Mouse (Mus musculus) brown adipose tissue, adult 24 weeks (tissue): Measurements from ENCODE around the gene Clec4b2. TPM values are rescaled to one million over a fixed set of nuclear protein-coding genes. Genes with fewer than 3 reads are reported as not detected.
"Not testable (repeated sequence)": the region's sequence is repeated elsewhere in the genome, so short reads cannot be mapped to it uniquely, and the experiment has no call there.

ENCODE experiments used
- H3K27ac ChIP-seq: fragments of 200-500 bp; replicated peaks from 2 replicates; pipeline ENCODE4 v1.5.1; 2012; ENCODE audit warnings: low read depth, mild to moderate bottlenecking, low read length
- H3K4me1 ChIP-seq: fragments of 200-500 bp; 2 replicates; pipeline ENCODE4 v1.6.1; 2012; ENCODE audit warnings: low read length, mixed read lengths; ENCODE audit not compliant: control insufficient read depth, insufficient read depth, insufficient read length
- H3K4me3 ChIP-seq: fragments of 200-500 bp; 2 replicates; pipeline ENCODE4 v1.5.1; 2012; ENCODE audit warnings: low read depth, mild to moderate bottlenecking, low read length, moderate library complexity; ENCODE audit not compliant: insufficient read depth
- polyA plus RNA-seq: library from polyadenylated mRNA; stranded (reverse); fragments of >200 nt; gene quantifications from 2 replicates; pipeline ENCODE4 v1.2.4, GENCODE M21; 2012; ENCODE audit not compliant: missing spikeins, insufficient read depth, insufficient read length

The Clec4b2 gene
- polyA plus RNA-seq, result not detected in 2 replicates

DNA sequence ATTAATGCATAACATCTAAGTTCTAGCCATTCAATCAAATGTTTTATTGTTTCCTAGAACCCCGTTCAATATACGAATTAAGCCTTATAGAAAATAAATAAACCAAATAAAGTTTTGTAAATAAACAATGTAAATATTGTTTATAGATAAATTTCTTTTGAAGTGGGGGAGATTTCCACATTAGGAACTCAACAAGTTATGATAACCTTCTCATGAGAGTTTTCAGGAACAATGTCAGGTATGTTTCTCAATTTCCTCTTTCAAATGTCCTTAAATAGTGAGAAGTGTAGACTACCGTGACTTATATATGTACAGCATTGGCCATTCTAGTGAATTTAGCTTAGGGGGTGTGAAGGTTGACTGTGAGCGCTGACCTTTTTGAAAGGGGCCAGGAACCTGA, at the start of gene Clec4b2:
TSS of gene Clec4b2 (plus strand) at position 301 of the 400 bp plus-strand sequence.
- Histone ChIP-seq H3K4me3 (no peak within 1 kb of the TSS), H3K27ac (no peak within 1 kb of the TSS), H3K4me1 (no peaks in the 10 kb centered on the region)

DNA sequence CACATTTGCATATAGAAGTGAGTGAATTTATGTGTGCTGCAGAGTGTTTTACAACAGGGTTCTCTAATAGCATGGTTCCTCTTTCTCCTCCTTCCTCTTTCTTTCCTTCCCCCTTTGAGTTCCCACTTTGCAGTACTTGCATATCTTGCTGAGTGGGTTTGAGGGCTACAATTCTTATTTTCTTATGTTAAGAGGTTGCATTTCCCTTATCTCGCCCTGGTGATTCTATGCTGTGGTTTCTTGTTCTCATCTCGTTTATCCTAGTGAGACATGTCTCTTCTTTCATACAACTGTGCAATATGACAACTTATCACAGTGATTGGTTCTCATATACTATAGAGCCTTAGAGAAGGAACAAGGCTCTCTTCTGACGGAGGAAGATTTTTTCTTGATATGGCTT, 49.5 kb upstream of the Clec4b2 start:
- Histone ChIP-seq H3K4me1 (no peaks in the 10 kb centered on the region), H3K27ac (peak overlapping the region; percentile 87; the same call in 1 of the 2 replicates), H3K4me3 (no peak overlapping the region)

DNA sequence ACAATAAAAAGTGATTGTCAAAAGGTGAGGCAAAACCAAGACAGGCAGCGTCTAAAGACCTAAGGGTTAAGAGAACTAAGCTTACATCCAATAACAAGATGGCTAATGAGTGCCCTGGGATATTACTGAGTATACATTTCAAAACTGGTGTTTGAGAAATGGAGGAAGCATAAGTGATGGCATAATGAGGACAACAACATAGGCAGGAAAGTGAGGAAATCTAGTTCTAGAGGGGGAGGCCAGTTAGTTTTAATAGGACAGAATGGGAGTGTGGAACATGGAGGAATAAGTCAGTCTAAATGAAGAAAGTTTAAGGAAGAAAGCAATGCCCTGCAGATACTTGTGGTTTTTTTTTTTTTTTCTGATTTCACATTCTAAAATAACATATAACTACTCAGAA, 45.5 kb upstream of the Clec4b2 start:
- no peak overlapping the region for H3K27ac ChIP-seq
- H3K4me1 ChIP-seq, result no peaks in the 10 kb centered on the region
- no peak overlapping the region for H3K4me3 ChIP-seq

DNA sequence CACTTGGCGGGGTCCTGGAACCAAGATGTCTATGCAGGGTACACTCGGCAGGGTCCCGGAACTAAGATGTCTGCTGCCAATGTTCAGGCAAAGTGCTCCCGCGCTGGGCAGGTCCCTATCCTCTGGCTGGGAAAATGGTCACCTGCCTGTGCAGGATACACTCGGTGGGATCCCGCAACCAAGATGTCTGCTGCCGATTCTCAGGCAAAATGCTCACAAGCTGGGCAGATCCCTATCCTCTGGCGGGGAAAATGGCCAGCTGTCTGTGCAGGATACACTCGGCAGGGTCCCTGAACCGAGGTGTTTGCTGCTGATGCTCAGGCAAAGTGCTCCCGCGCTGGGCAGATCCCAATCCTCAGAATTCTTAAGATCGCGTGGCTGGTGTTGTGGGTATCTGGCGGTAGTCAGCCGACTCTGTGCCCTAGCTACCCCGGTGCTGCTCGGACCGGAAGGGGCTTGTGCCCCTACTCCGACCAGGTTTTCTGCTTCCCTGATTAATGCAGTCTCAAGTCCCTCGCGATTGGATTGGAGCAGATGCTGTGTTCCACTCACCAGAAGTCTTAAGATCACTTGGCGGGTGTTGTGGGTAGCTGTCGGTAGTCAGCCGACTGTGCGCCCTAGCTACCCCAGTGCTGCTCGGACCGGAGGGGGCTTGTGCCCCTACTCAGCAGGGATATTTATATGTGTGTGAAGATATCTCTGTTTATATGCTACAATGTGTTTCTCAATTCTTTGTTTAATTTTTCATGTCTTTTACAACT, 34.7 kb upstream of the Clec4b2 start:
- not testable (repeated sequence) for H3K4me1 ChIP-seq, H3K4me3 ChIP-seq, H3K27ac ChIP-seq

DNA sequence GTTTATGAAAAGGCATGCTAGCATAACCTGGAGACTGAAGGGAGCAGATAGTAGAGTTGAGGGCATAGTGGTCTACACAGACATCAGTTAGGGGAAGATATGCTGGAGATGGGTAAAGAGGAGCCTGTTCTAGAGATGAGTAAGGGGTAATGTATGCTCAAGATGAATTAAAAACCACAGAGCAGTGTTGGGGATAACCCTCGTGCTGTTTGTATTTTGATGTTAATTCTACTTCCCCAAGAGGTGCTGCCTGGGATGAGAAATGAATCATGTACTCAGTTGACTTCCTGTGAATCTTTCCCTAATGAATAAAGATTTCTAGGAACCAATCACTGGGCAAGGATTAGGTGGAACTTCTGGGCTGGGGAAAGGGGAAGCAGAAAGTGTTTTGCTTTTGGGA, 2.6 kb upstream of the Clec4b2 start:
- H3K4me3 ChIP-seq, result no peak overlapping the region
- no peaks in the 10 kb centered on the region for H3K4me1 ChIP-seq
- no peak overlapping the region for H3K27ac ChIP-seq

DNA sequence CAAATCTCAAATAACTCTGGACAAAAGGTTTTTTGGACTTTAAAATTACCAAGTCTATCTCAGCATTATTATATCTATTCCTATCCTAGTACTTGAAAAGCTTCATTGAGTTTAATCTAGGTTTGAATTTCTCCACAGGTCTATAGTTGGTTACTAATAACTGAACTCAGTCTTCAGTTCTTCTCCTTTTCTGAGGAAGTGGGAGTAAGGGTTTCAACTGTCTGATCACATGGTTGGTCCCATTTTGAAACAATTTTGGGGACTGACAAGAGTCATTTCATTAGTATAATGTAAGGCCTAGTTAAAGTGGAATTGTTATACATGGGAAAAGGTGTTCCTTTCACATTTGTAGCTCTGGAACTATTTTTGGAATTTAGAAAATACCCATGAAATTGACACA, 1.7 kb upstream of the Clec4b2 start:
- H3K4me1 ChIP-seq, result no peaks in the 10 kb centered on the region
- no peak overlapping the region for H3K4me3 ChIP-seq
- H3K27ac ChIP-seq, result no peak overlapping the region

DNA sequence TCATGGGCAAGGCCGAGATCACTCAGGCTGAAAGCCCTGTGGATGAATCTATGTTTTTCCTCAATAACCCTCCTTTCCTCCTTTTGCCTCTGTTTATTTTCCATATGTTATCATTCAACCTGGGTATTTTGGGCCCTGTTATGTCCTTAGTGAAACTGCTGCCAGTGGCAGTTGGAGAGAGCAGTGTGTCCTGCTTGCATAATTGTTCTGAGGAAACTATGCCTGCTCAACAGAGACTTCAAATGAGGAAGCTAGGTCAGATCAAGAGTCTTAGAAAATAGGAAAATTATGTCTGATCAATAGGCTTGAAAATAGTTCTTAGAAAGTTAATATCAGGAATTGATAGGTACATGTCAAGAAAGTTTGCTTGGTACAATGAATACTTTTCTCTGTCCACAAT, 2.9 kb downstream of the Clec4b2 start:
- H3K27ac ChIP-seq, result no peak overlapping the region
- H3K4me3 ChIP-seq, result no peak overlapping the region
- H3K4me1 ChIP-seq, result no peaks in the 10 kb centered on the region

DNA sequence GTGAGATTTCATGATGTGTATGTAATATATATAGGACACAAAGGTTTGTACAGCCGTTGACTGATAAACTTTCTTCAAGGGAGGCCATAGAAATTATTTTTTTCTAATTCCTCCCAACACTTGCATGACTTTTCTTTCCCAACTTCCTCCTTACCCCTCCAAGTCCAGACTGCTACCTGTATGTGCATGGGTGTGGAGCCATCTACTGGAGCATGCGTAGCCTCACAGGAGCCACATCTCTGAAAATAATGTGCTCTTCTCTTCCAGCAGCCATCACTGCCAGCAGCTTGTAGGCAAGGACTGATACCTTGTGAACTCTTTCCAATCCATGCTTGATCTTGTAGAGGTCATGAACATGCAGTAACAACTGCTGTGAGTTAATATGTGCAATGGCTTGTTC, 12.2 kb downstream of the Clec4b2 start:
- H3K4me1 ChIP-seq, H3K4me3 ChIP-seq: not testable (repeated sequence)

DNA sequence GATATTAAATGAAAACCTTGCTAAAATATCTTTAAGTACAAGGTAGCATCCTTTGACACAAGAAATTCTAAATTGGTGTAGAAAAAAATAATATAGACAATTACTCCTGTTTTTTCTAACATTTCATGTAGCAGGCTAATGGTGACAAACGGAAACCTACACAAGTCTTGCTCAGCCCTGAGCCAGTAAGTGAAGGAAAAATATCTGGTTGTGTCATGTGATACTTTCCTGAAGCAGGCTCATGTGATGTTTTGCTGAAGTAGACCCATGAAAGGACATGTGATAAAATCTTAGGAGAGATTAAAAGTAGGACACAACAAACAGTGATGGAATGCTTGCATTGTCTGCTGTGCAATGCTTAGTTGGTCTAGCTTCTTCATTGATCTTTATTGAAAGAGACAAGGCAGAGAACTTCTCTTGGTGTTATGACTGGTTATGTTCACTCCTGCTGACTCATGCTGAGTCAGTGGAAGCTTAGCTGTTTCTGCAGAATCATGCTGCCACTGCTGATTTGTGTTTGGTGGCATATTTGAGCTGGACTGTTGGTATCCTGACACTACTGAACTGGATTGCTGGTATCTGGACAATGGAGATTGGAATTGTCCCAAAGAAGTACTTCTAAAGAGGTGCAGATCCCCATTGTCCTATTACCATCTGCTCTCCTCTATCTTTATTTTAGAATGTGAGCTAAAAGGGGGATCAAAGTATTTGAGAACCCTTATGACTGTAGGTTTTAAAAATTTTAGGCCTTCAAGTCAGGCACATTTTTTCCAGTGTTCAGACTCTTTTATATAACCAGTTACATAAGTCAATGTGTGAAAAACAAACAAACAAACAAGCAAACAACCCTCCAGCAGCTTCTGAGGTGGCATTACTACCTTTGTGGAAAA, 34.7 kb downstream of the Clec4b2 start:
- Histone ChIP-seq H3K4me1 (no peaks in the 10 kb centered on the region), H3K4me3 (no peak overlapping the region), H3K27ac (no peak overlapping the region)

More for the DNA sequence above, 12.2 kb downstream of the Clec4b2 start:
- H3K27ac ChIP-seq, result not testable (repeated sequence)

DNA sequence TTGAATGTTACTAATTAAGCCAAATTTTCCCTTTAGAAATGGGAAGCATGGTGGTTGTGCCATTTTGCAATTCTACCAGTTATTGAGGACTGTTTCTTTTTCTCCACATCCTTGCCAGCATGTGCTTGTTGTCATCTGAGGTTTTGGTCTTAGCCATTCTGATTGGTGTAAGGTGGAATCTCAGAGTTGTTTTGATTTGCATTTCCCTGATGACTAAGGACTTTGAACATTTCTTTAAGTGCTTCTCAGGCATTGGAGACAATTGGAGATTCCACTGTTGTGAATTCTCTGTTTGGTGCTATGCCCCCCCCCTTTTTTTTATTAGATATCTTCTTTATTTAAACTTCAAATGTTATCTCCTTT, 35.4 kb downstream of the Clec4b2 start:
- not testable (repeated sequence) for H3K4me1 ChIP-seq, H3K27ac ChIP-seq, H3K4me3 ChIP-seq

DNA sequence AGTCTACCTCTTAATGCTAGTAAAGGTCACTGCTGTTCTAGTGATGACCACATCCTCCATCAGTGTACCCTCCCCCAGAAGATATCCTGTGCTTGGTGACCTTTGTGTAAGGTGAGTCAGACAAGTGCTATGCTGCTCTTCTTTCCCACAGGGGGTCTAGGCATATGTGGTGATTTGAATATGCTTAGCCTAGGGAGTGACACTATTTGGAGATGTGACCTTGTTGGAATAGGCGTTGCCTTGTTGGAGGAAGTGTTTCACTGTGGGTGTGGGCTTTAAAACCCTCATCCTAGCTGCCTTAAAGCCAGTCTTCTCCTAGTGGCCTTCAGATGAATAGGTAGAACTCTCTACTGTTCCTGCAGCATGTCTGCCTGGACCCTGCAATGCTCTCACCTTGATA, 39.0 kb downstream of the Clec4b2 start:
- Histone ChIP-seq H3K4me3 (no peak overlapping the region), H3K27ac (no peak overlapping the region), H3K4me1 (no peaks in the 10 kb centered on the region)

DNA sequence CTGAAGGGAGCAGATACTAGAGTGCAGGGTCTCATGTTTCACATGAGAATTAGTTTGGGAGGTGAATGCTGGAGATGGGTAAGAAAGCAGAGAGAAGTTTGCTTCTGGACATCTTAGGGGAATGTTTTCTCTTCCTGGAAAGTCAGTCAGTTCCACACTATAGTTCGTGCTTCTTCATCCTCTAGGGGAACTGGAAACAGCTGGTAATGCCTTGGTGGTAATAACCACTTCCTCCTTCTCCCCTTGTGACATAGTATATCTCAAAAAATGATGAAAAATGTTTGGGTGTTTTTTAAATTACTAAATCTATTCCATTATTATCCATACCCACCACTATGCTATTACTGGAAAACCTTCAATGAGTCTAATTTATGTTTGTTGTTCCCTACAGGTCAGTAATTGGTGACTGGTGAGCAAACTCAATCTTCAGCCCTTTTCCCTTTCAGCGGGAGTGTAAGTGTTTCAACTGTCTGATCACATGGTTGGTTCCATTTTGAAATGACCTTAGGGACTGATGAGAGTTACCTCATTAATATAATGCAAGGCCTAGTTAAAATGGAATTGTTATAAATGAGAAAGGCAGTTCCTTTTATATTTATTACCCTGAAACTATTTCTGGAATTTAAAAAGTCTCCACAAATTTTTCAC, 55.0 kb downstream of the Clec4b2 start:
- H3K4me3 ChIP-seq, result no peak overlapping the region
- H3K4me1 ChIP-seq, result no peaks in the 10 kb centered on the region
- H3K27ac ChIP-seq, result peak overlapping the region; percentile 23

DNA sequence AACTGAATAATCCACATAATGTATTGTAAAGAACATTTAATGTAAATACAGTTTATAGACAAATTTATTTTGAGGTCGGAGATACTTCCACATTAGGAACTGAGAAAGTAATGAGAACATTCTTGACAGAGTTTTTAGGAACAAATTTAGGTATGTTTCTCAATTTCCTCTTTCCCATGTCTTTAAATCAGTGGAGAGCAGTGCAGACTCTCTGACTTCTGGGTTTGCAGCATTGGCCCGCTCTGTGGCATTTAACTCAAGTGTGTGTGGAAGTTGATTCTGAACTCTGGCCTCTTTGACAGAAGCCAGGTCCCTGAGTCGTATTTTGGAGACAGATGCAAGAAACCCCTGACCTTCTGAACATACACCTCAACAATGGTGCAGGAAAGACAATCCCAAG, 57.0 kb downstream of the Clec4b2 start, which contains the start of gene Clec4n:
TSS of gene Clec4n (plus strand) at position 200 of the 400 bp plus-strand sequence.
- H3K27ac ChIP-seq, result peak within 1 kb of the TSS; percentile 8; the same call in 1 of the 2 replicates
- no peak within 1 kb of the TSS for H3K4me3 ChIP-seq
- H3K4me1 ChIP-seq, result no peaks in the 10 kb centered on the region

DNA sequence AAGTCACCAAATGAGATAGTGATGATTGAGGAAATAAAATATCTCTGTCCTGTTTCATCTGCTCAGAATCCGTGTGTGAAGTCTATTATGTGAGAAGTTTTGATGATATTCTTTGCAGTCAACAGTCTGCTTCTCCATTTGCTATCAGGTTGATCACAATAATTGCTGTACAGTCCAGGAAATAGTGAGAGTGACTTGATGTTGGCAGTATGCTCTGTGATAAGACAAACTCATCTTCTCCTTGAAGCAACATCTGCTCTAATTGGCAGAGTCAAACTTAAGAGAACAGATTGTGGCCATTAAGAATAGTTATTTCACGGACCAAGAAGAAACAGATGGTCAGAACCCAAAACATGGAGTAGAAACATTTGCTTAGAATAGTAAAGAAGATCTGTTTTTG, 58.5 kb downstream of the Clec4b2 start:
- Histone ChIP-seq H3K4me3 (no peak overlapping the region), H3K4me1 (no peaks in the 10 kb centered on the region), H3K27ac (no peak overlapping the region)

DNA sequence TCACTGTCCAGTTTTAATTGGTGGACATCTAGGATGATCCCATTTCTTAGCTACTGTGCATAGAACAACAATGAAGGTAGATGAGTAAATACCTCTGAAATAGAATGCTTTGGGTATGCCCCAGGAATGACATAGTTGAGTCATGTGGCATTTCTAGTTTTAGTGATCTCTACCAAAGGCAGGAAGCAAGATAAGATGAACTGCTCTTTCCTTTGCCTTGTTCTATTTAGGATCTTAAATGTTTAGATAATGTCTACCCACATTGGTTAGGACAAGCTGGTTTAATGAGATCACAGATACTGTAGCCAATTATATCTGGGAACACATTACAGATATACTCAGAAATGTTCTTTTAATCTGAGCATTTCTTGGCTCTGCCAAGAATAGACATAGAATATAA, 64.9 kb downstream of the Clec4b2 start:
- no peak overlapping the region for H3K27ac ChIP-seq
- H3K4me3 ChIP-seq, result no peak overlapping the region
- H3K4me1 ChIP-seq, result no peaks in the 10 kb centered on the region
